Mouse (Mus musculus) urinary bladder, adult 2 months (tissue): ENCODE data around the gene Twf2. TPM values are rescaled to one million over a fixed set of nuclear protein-coding genes. Genes with fewer than 3 reads are reported as not detected.

ENCODE experiments used
- DNase-seq: peaks from one replicate; pipeline ENCODE4 v3.0.0; 2022; ENCODE audit warnings: low spot score
- polyA plus RNA-seq: library from polyadenylated mRNA; depleted of rRNA; stranded (reverse); fragments of >200 nt; gene quantifications from 2 replicates; pipeline ENCODE4 v1.2.3, GENCODE M21; 2012

Twf2 gene
- polyA plus RNA-seq, 1 experiment: 35.7 TPM

DNA sequence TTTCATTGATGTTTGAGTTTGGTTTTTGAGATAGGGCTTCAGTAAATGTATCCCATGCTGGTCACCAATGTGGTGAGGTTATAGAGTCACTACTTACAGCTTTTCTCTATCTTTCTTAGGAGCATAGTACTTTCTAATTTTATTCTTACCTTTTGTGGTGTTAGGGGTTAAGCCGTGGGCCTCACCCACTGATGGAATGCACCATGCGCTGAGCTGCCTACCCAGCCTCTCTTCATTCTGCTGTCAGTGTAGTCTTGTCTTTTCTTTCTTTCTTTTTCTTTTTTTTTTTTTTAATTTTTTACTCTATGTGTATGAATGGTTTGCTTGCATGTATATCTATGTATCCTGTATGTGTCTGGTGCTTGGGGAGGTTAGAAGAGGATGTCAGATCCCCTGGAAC lies 23.5 kb upstream of the Twf2 start:
- no peak for DNase-seq

DNA sequence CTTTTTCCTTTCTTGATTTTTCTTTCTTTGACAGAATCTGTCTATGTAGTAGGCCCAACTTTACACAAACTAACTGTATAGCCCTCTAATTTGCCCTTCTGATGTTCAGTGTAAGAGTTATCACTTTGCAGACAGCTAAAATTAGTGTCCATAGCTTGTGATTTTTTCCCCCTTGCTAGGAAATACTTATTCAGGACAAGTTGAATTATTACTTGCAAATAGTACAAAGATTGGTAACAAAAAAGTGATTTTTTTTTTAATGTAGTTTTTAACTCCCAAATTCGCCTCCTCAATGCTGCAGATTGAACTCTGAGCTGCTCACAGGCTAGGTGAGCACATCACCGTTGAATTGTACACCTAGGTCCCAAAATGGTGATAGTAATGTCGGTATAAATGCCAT lies 22.9 kb upstream of the Twf2 start:
- no peak for DNase-seq

DNA sequence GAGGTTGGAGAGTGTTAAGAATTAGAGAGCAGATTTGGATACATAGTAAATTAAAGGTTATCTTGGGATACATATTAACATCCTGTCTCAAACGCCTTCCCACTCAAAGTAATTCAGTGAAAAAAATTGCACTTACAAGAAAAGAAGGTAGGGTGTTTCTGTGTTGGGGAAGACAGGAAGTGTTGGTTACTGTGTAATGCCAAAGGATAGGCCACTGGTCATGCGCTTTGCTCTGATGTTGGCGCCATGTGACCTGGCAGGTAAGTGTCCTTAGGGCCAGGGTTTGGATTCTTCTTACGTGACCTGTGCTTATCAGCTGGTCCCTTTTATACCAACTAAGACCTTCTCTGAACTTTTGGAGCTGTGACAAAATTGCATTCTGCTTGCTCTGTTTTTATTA lies 20.8 kb upstream of the Twf2 start:
- no peak for DNase-seq

DNA sequence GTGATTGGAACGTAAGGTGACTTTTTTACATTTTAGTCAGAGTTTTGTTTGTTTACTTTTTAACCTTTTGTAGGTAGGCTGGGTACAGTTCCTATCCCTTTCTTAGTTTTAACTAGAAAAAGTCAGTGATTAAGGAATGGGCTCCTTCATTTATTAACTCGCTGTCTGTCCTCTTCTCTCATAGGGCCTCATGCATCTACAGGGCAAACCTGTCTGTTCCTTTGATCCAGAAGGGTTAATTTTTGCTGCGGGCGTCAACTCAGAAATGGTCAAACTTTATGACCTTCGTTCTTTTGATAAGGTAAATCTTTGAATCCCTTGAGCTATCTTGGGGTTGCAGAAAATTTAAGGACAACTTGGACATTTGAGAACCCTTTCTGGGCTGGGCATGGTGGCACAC lies 18.9 kb upstream of the Twf2 start:
- no peak for DNase-seq

DNA sequence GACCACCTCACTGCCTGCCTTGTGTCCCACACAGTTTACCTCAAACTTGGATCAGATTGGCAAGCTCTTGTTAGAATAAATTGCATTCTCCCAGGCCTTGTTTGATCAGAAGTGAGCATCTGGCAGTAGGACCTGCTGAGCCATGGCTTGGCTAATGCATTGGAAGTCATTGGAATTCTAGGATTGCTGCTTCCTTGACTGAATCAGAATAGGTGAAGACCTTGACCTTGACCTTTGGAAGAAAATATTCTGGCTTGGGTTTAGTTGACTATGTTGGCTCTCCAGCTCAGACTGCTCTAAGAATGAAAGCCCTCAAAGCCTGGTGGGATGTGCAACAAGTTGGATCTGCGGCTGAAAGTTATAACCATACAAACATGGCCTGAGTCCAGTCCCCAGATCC lies 11.6 kb upstream of the Twf2 start:
- DNase-seq: no peak

DNA sequence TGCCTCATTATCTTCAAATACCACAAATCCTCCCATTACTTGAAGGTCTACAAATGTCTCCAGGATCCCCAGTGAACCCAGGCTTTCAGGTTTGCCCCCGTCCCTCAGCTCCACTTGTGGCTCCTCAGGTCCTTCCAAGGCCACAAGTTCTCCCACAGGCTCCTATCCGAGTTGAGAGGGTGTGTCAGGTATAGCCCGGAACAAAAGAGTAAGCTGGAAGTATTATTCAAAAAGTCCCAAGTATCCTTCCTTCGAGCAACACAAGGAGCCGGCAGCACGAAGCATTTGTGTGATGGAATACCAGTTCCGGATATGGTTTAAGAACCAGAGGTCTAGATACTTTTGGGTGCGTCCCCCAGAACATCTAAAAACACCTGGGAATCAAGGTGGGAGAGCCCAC lies 10.9 kb upstream of the Twf2 start:
- no peak for DNase-seq

DNA sequence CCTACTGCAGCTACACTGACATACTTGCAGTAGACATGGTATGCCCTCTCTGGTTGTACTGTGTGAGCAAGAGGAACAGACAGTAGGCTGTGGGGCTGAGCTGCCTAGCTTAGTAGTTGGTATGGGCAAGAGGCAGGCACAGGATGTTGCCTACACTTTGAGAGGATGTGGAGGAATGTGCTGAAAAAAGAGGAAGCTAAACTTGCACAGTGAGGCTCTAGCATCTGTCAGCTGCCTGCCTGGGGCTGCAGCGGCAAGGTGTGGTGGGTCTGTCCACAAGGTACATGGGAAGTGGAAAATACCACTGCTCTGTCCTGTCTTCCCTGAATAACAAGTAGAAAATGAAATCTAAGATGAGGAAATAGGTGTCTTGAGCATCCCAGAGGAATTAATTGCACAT lies 9.9 kb upstream of the Twf2 start:
- no peak for DNase-seq

DNA sequence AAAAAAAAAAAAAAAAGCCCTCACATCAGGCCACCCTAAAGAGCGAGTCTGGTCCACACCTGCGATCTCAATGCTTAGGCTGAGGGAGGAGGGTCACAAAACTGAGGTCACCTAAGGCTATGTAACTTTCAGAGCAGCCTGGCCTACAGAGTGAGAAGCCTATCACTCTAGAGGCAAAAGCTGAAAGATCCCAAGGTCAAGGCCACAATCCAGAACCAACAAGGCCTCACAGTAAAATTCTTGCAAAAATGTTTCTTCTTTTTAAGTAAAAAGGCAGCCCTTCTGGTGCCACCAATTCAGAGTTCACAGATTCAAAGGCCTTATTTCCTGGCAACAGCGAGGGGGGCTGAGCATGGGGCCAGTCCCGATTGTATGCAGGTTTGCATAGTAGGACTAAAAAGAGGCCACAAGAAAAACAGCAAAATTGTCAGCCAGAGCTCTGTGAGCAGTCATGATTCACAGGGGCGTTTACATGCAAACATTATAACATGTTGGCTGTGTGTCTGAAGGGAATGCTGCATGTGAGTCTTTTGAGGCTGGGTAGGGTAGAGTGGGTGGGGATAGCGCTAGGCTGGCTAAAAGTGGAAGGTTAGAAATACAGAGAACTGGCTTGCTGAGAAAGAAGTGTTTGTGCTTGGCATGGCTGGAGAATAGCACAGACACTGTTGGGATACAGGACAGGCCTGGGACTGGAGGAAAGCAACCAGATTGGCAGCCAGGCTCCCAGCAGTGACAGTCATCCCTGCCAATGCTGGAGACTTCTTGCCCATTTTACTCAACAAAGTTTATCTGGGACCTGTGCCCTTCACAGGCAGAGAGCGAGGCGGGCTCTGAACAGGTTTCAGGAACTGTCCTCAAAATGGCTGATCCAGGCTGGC lies 8.7 kb upstream of the Twf2 start:
- no peak for DNase-seq

DNA sequence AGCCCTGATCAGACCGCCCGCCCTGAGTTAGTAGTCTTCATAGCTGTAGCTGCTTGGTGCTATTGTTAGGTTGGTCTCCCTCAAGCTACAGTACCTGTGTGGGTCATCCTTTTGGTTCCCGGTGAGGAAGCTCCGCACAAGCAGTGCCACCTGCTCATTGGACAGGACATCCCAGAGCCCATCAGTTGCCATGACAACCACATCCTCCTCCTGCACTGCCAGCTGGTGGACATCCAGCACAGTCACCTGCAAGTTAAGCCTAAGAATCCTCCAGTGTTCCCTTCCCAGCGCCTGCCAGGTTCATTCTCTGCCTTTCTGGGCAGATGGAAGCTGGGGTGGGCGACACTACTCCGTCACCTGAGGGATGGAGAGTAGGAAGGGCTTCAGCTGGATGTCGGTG lies 7.2 kb upstream of the Twf2 start:
- no peak for DNase-seq

DNA sequence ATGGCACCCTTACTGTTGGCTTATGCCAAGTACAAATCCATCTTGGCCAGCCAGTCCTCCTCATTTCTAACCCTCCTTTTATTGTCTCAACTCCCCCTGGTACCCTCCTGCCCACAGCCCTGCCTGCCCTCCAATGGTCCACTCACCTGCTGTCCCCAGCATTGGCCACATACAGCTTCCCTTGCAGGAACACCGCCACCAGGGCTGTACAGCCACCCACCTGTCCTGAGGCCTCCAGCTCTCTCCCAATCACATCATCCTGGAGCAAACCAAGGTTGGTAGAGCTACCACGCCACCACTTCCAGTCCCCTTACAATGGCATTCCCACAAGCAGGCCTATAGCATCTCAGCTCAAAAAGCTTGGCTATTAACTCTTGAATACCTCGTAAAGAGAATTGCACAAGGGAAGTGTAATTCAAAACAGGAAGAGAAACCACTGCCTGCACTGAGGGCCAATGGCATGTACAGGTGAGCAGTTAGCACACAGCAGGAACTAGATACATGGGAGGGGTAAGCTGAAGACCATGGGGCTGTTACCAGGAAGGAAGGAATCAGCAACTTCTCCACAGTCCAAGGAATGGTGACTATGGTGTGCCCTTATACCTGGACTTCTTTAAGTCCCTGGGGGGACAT lies 5.7 kb upstream of the Twf2 start:
- DNase-seq: no peak

DNA sequence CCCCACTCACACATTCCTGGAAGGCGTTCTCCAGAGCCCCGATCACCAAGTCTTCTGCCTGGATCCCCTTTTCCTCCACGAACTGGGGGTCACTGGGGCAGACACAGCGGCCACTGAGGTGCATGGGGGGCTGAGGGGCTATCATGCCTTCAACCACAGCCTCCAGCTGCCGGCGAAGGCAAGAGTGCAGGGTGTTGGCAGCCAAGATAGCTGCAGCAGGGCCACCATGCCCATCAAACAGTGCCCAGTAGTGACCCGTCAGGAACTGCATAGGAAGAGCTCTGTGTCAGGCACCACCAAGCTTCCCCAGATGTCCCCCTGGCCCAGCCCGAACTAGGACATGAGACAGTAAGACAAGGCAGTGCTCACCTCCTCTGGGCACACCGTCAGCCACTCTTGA lies 5.2 kb upstream of the Twf2 start:
- DNase-seq: no peak

DNA sequence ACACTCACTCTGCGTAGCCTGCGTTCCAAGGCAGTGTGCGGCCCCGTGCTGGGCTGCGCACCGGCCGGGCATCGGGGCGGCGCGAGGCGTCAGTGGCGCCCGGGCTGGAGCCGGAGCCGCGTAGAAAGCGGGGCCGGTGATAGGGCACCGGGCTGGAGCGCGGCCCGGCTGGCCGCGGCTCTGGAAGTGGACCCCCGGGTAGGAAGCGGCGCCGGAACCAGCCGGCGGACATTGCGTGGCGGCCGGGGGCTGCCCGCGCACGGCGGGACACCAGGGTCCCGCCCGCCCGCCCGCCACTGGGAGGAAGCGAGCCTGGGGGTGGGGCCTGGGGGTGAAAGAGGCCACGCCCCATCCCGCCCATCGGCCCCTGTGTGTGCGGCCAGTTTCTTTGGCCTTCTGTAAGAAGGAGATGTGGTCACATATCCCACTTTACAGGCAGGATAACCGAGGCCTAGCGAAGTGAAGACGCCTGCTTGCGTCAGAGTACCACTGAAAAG lies 3.9 kb upstream of the Twf2 start:
- DNase-seq: peak; percentile 49

DNA sequence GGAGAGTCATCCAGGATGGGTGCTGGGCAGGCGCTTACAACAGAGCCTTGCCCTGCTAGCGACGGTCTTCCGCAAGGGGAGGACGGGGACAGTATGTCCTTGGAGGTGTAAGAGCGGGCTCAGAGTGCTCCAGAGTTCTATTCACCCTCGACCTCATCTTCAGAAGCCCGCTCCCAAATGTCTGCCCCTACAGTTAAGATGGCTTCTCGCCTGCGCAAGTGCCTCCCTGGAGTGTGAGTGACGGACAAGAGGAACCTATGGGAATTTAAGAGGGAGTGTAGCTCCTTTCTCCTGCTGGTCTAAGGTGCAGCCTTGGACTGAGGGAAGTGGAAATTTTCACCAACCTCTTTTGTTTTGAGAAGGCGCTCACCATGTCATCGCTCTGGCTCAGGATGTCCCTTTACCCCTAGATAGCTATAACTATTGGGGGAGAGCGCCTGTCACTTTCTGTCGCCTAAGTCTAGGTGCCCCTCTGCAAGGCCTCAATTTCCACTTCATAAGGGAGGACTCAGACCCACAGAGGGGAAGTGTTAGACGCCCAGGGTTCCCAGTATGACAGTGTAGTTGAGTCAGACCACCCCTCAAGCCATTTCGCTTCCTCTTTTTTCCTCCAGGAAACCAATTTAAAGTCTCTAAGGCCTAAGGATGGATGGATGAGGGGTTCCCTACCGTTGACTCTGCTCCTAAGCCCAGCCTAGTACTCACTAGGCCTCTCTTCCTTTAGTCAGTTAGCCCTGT lies 3.2 kb upstream of the Twf2 start, which contains the start of gene Ppm1m:
TSS of gene Ppm1m (minus strand) at position 212 of the 738 bp plus-strand sequence.
- no peak for DNase-seq

DNA sequence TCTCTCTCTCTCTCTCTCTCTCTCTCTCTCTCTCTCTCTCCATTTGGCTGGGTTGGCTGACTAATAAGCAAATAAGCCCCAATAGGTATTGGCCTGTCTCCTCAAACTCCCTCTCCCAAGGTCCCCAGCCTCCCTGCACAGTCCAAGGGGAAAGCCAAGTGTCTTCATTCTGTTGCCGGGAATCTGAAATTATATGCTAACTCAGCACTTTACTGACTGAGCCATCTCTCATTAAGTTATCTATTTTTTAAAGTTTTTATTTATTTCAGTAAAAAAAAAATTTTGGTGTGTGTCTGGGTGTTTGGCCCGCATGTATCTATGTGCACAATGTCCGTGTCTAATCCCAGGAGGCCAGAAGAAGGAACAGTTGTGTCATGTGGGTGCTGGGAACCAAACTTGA lies 1.0 kb upstream of the Twf2 start:
- DNase-seq: no peak

DNA sequence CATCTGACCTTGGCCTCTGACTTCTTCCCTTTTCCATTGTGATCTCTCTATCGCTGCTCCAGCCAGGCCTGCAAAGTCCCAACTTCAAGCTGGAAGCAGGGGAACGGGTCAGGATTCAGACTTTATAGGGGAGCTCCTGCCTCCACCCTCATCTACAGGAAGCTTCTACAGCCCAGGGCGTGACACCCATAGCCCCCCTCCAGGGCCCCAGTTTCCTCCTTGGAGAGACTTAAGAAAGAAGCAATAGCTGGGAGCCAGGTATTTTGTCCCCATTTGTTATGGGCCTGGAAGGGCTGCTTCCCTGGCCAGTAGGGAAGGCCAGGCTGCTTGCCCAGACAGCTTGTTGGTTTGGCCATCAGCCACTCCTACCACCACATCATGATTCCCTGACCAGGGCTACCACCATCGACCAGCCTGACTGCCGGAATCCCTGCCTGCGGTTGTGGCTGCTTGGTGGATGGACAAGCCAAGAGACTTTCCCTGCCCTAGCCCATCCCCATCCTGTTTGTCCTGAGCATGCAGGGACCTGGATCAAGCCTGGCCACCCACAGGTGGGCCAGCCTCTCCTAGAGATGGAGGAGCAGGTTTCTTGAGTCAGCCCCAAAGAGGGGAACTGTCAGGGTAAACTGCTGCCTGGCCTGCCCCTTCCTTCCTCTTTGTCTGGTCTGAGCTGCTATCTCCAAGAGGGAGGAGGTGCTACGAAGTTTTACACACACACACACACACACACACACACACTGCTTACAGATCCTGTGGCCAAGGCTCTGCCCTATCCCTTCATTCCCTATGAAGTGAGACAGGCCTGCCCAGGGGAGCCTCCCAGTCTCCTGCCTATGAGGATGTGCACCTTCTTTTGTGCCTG lies 1.3 kb downstream of the Twf2 start:
- no peak for DNase-seq

DNA sequence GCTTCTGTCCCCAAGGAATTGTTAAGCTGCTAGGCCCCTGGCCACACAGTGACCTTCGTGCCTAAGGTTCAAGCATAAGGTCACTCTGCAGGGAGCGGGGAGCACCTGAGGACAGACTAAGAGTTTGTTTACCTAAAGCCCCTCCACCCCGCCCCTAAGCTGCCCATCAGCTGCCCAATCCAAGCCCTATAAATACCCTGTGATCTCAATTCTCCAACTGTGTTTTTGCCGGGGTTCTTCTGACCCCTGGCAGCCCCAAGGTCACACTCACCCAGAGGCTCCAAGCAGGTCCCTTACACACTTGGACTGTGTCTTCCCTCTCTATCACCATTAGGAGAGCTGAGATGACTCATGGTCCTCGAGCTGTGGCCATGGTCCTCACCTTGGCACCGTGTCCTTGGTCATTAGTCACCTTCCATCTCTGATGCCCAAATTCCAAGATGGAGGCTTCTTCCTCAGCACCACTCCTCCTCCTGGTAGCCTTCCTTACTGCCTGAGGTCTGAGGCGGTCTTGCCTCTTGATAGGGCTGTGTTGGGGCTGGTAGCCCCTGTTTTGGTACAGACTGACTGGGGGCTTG lies 2.9 kb downstream of the Twf2 start:
- no peak for DNase-seq

DNA sequence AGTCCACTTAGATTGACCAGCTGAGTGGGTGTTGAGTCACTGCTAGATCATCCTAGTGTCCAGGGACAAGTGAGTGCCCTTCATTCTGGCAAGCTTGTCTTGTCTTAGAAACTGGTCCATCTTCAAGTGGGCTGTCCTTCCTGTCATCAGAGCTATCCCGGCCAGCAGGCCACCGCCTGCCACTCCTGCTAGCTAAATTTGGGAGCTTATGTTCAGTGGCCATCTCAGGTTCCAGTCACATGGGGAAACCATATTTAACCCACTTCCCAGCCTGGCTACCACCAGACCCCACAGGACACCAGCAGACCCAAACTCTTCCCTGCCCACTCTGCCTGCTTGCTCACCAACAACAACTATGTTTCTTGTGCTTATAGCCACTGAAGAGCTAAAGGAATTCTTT lies 3.6 kb downstream of the Twf2 start:
- no peak for DNase-seq

DNA sequence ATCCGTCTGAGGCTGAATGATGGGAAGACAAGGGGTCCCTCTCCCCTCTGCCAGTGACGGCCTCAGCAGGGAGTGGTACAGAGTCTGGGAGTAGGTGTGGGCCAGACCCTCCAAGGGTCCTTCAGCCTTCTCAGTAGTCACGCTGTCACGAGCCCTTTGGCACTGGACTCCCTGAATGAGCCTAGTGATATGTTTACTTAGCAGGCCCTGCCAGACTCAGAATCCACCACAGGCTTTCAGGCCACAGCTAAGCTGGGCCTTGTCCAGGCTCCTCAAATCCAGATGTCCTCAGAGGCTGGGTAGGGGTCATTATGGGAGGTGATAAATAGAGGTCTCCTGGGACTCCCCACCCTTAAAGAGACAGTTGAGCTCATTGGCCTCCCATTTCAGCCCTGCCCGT lies 5.3 kb downstream of the Twf2 start:
- DNase-seq: peak; percentile 19

DNA sequence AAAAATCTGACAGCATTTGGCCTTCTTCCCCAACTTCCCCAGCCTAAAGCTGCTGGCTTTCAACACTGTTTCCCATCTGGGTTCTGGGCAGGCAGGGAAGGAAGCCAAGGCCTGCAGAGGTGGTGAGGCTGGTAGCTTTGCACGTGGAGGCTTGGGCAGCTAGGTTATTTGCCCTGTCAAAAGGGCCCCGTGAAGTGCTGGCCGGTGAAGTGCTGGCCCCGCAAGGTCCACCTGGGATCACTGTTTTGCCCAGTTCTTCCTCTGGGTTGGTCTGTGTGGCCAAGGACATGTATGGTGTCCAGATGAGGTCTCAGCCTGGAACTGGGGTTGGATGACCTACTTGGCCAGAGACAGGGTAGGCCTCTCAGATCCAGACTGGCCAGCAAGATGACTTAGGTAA lies 7.0 kb downstream of the Twf2 start:
- no peak for DNase-seq

DNA sequence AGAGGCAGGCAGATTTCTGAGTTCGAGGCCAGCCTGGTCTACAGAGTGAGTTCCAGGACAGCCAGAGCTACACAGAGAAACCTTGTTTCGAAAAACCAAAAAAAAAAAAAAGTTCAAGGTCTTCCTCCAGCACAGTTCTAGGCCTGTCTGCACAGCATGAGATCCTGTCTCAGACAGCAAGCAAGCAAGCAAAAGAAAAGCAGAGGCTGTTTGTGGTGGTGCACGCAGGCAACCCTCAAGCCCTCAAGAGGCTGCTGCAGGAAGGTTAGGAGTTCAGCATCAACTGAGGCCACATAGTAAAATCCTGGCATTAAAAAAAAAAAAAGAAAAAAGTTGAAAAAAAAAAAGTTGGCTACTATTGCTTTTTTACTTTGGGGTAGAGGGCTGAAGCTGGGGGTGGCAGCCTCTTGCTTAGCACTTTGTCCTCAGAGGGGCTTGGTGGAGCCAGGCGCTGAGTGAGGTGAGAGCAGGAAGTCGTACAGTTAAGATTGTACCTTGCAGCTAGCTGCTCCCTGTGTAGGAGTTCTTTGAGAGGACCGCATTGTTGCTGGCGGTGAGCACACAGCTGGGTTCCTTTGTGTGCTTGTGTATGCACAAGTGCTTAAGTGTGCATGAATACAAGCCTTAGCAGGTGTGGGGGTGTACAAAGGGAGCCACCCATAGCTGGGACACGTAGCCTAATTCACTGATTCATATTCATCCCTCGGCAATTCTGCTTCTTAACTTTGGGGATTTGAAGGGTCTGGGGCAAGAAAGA lies 8.1 kb downstream of the Twf2 start:
- no peak for DNase-seq
